Mouse (Mus musculus) kidney, postnatal 36 days (tissue): ENCODE measurements at regions not wholly inside any gene's neighbourhood (a gene's known extent, or its start where the extent isn't known, plus 50 kb on each side); places are given as distances from the start of the nearest gene placed in this dataset.
A peak's percentile ranks its signal among the peaks of the same experiment; 100 is the strongest.

Experiments used
- DNase-seq, 2 experiments: peaks; one replicate each; pipeline ENCODE4 v3.0.0; 2021 to 2022; ENCODE audit warnings: mixed read lengths in 2 of 2

- no peak for DNase-seq
Measured at GRCm38 (mm10) chr1:186224231-186224630, 107.1 kb upstream of the Lyplal1 start.

- DNase-seq: no peak
Measured at GRCm38 (mm10) chr1:186223417-186223816, 106.3 kb upstream of the Lyplal1 start.

GRCm38 (mm10) chr1:186218995-186219394, 101.9 kb upstream of the Lyplal1 start:
- DNase-seq: no peak

- DNase-seq: no peak
Measured at GRCm38 (mm10) chr1:186217198-186217597, 100.1 kb upstream of the Lyplal1 start.

- DNase-seq: no peak
Measured at GRCm38 (mm10) chr1:186204151-186204550, 87.0 kb upstream of the Lyplal1 start.

GRCm38 (mm10) chr1:186202536-186202935, 85.4 kb upstream of the Lyplal1 start:
- DNase-seq: no peak

- DNase-seq: peak in 1 of 2 experiments; percentile 21
Measured at GRCm38 (mm10) chr1:186198391-186198790, 81.3 kb upstream of the Lyplal1 start.

- no peak for DNase-seq
Measured at GRCm38 (mm10) chr1:186197057-186197456, 79.9 kb upstream of the Lyplal1 start.

- peak; percentile 13 to 23 for DNase-seq
Measured at GRCm38 (mm10) chr1:186189390-186189789, 72.3 kb upstream of the Lyplal1 start.

GRCm38 (mm10) chr1:186187372-186187771, 70.3 kb upstream of the Lyplal1 start:
- DNase-seq: no peak

- DNase-seq: peak in 1 of 2 experiments; percentile 11
Measured at GRCm38 (mm10) chr1:186183204-186183651, 66.1 kb upstream of the Lyplal1 start.

- peak; percentile 88 to 92 for DNase-seq
Measured at GRCm38 (mm10) chr1:186182498-186183203, 65.5 kb upstream of the Lyplal1 start.

GRCm38 (mm10) chr1:186177019-186177418, 59.9 kb upstream of the Lyplal1 start:
- no peak for DNase-seq

GRCm38 (mm10) chr1:186173472-186174014, 56.4 kb upstream of the Lyplal1 start:
- no peak for DNase-seq

GRCm38 (mm10) chr1:186171691-186172090, 54.6 kb upstream of the Lyplal1 start:
- no peak for DNase-seq
